In genomic region chr17:85615586-85615985, GRCm38 (mm10) we compare ENCODE assay signal across 21 mouse cellular contexts. TPM values are rescaled to one million over a fixed set of nuclear protein-coding genes. Genes with fewer than 3 reads are reported as not detected.
DNase-seq lines count a peak whose midpoint lies in the region; ATAC-seq lines count a peak whose summit lies in the region.
"Had no signal": no experiment of that assay in that cellular context is flagged by ENCODE, and none has a peak within 500 bp of the region (broad histone marks: within the 10 kb centered on the region; RNA-seq: fewer than 3 reads in every experiment).

No protein-coding gene starts in this region.

- H3K27me3 ChIP-seq in heart, embryonic 11.5 days (ENCODE audit: control insufficient read depth, insufficient read depth, low read length), result peaks cover 99% of the 10 kb centered on the region
- H3K27me3 ChIP-seq in heart, embryonic 12.5 days (replicated peaks), result peaks cover 98% of the 10 kb centered on the region
- H3K27me3 ChIP-seq in forebrain, embryonic 11.5 days (ENCODE audit: control insufficient read depth, insufficient read depth, low read length), result peaks cover 79% of the 10 kb centered on the region
- peaks cover 100% of the 10 kb centered on the region for H3K27me3 ChIP-seq in midbrain, embryonic 10.5 days (ENCODE audit: low read depth, poor library complexity, severe bottlenecking)

- H3K36me3 ChIP-seq in heart, embryonic 11.5 days (ENCODE audit: control insufficient read depth, insufficient read depth, low read length), result no peaks in the 10 kb centered on the region
- no peaks in the 10 kb centered on the region for H3K36me3 ChIP-seq in heart, embryonic 12.5 days
- H3K36me3 ChIP-seq in forebrain, embryonic 11.5 days (ENCODE audit: control insufficient read depth, insufficient read depth, low read length), result no peaks in the 10 kb centered on the region
- no peaks in the 10 kb centered on the region for H3K36me3 ChIP-seq in midbrain, embryonic 10.5 days
- H3K36me3 ChIP-seq: hindbrain, embryonic 15.5 days had no signal

- DNase-seq in ES-CJ7 (ENCODE audit: low read depth, low spot score), result peak; percentile 37
- peak; percentile 54 for DNase-seq in forebrain, embryonic 11.5 days (ENCODE audit: low spot score)
- DNase-seq in midbrain, embryonic 10.5 days (ENCODE audit: low spot score), result no peak
- DNase-seq in gastrocnemius, postnatal 10 days, result no peak
- DNase-seq in adrenal gland, postnatal 10 days, result no peak
- no peak for DNase-seq in adrenal gland, postnatal 25 days
- DNase-seq: cerebellum, adult 18-20 months; kidney, adult 8-10 months; kidney, postnatal 4 days; layer of hippocampus, postnatal 36 days; liver; lung, adult 2 months; thymus, adult 2 months had no signal

- H3K9ac ChIP-seq in heart, embryonic 11.5 days (ENCODE audit: low read depth, low read length), result no peak overlapping the region
- no peak overlapping the region for H3K9ac ChIP-seq in heart, embryonic 12.5 days
- peak overlapping the region; percentile 61 for H3K9ac ChIP-seq in forebrain, embryonic 11.5 days (ENCODE audit: low read length)
- H3K9ac ChIP-seq: hindbrain, embryonic 15.5 days had no signal

- H3K27ac ChIP-seq in heart, embryonic 11.5 days (ENCODE audit: low read depth, low read length), result no peak overlapping the region
- no peak overlapping the region for H3K27ac ChIP-seq in heart, embryonic 12.5 days (ENCODE audit: poor library complexity, severe bottlenecking)
- H3K27ac ChIP-seq in forebrain, embryonic 11.5 days (ENCODE audit: low read depth, low read length), result peak overlapping the region; percentile 43; the same call in 1 of the 2 replicates
- H3K27ac ChIP-seq in midbrain, embryonic 10.5 days (replicated peaks), result no peak overlapping the region
- H3K27ac ChIP-seq: hindbrain, embryonic 15.5 days had no signal

- no peak overlapping the region for H3K4me2 ChIP-seq in heart, embryonic 11.5 days
- no peak overlapping the region for H3K4me2 ChIP-seq in heart, embryonic 12.5 days
- H3K4me2 ChIP-seq in forebrain, embryonic 11.5 days (ENCODE audit: low read depth, low read length, severe bottlenecking), result peak overlapping the region; percentile 71
- H3K4me2 ChIP-seq: hindbrain, embryonic 15.5 days had no signal

- peaks cover 13% of the 10 kb centered on the region for H3K4me1 ChIP-seq in heart, embryonic 11.5 days (ENCODE audit: control insufficient read depth, insufficient read depth, low read length)
- H3K4me1 ChIP-seq in heart, embryonic 12.5 days (replicated peaks), result peaks cover 19% of the 10 kb centered on the region
- peaks cover 24% of the 10 kb centered on the region for H3K4me1 ChIP-seq in forebrain, embryonic 11.5 days (replicated peaks; ENCODE audit: control insufficient read depth, insufficient read depth, low read length)
- peaks cover 70% of the 10 kb centered on the region for H3K4me1 ChIP-seq in midbrain, embryonic 10.5 days

- 2% methylated on average over 4 of the region's 4 CpGs for WGBS in heart, embryonic 11.5 days (ENCODE audit: insufficient replicate concordance)
- WGBS in heart, embryonic 12.5 days, result under 1% methylated on average over 4 of the region's 4 CpGs
- WGBS in forebrain, embryonic 11.5 days, result 4% methylated on average over 4 of the region's 4 CpGs
- WGBS in midbrain, embryonic 10.5 days, result 2% methylated on average over 4 of the region's 4 CpGs

- no peaks in the 10 kb centered on the region for H3K9me3 ChIP-seq in heart, embryonic 11.5 days (replicated peaks; ENCODE audit: control insufficient read depth, low read length)
- H3K9me3 ChIP-seq in heart, embryonic 12.5 days (replicated peaks), result no peaks in the 10 kb centered on the region
- H3K9me3 ChIP-seq in forebrain, embryonic 11.5 days (ENCODE audit: control insufficient read depth, low read length), result no peaks in the 10 kb centered on the region
- no peaks in the 10 kb centered on the region for H3K9me3 ChIP-seq in midbrain, embryonic 10.5 days (replicated peaks)
- H3K9me3 ChIP-seq: hindbrain, embryonic 15.5 days had no signal

- H3K4me3 ChIP-seq in heart, embryonic 11.5 days (ENCODE audit: low read depth, low read length), result 0 out of 2 replicates have a peak overlapping the region, but pooled peaks have one; percentile 27
- H3K4me3 ChIP-seq in heart, embryonic 12.5 days, result no peak overlapping the region
- peak overlapping the region; percentile 46 for H3K4me3 ChIP-seq in forebrain, embryonic 11.5 days (ENCODE audit: low read depth, low read length)
- peak overlapping the region; percentile 51 for H3K4me3 ChIP-seq in midbrain, embryonic 10.5 days
- H3K4me3 ChIP-seq: erythroblast, embryonic 14.5 days; hindbrain, embryonic 15.5 days had no signal

- ATAC-seq in heart, embryonic 11.5 days (replicated peaks; ENCODE audit: insufficient number of reproducible peaks, low FRiP score, low TSS enrichment), result no peak
- ATAC-seq in heart, embryonic 12.5 days (ENCODE audit: insufficient number of reproducible peaks, low FRiP score), result no peak
- no peak for ATAC-seq in forebrain, embryonic 11.5 days (replicated peaks; ENCODE audit: low FRiP score)
- ATAC-seq: Patski had no signal

RNA-seq across cellular contexts. Expression of gene Six3, which starts 2.2 kb away (rescaled TPM):
- polyA plus RNA-seq in heart, embryonic 11.5 days (2014; fragmentation: Nextera tagmentation; extraction: Ambion mirVana), result not detected in 2 replicates
- polyA plus RNA-seq in heart, embryonic 12.5 days (2016; fragmentation: Nextera tagmentation; extraction: Ambion mirVana), result not detected in 2 replicates
- polyA plus RNA-seq in forebrain, embryonic 11.5 days (2014; fragmentation: Nextera tagmentation; extraction: Ambion mirVana), result 17.1 and 17.5 TPM in 2 replicates
- polyA plus RNA-seq in midbrain, embryonic 10.5 days (2016; fragmentation: Nextera tagmentation; extraction: Ambion mirVana), result 4.0 and 7.9 TPM in 2 replicates
- not detected for total RNA-seq in gastrocnemius, postnatal 10 days (2021)
- total RNA-seq in adrenal gland, postnatal 10 days (2021), result not detected
- not detected in 2 replicates for total RNA-seq in adrenal gland, postnatal 25 days (2021)
- total RNA-seq: megakaryocyte progenitor cell, adult 5-6 weeks had no signal
- polyA plus RNA-seq: erythroblast, embryonic 14.5 days; heart, embryonic 14.5 days; lung, adult 2 months; stomach, embryonic 14.5 days had no signal

Comparison
In these comparisons a context has a peak if more than half of its experiments do, and no peak if none do; other contexts are left out.
1. DNase-seq: peak in ES-CJ7 (single experiment) and forebrain, embryonic 11.5 days (single experiment); none in midbrain, embryonic 10.5 days (single experiment), gastrocnemius, postnatal 10 days (single experiment), adrenal gland, postnatal 10 days (single experiment) and adrenal gland, postnatal 25 days (single experiment).